Mouse (Mus musculus) kidney, adult 18-20 months (tissue): Measurements from ENCODE around the gene Atxn2l.

Experiments
- DNase-seq: peaks from one replicate; pipeline ENCODE4 v3.0.0; 2021

The Atxn2l gene

GRCm38 (mm10) chr7:126503273-126503878, at the start of gene Atxn2l:
Gene Atxn2l, minus strand, starts transcription at chr7:126503437.
- DNase-seq, result peak; percentile 99

GRCm38 (mm10) chr7:126545631-126546030, 42.4 kb upstream of the Atxn2l start:
- DNase-seq, result no peak

GRCm38 (mm10) chr7:126541661-126542060, 38.4 kb upstream of the Atxn2l start:
- DNase-seq, result no peak

GRCm38 (mm10) chr7:126537820-126538585, 34.8 kb upstream of the Atxn2l start:
- no peak for DNase-seq

- no peak for DNase-seq
Measured at GRCm38 (mm10) chr7:126536466-126536865, 33.2 kb upstream of the Atxn2l start.

GRCm38 (mm10) chr7:126535766-126536165, 32.5 kb upstream of the Atxn2l start:
- DNase-seq, result peak; percentile 29

GRCm38 (mm10) chr7:126533434-126533833, 30.2 kb upstream of the Atxn2l start:
- no peak for DNase-seq

GRCm38 (mm10) chr7:126528166-126528577, 24.9 kb upstream of the Atxn2l start:
- no peak for DNase-seq

- DNase-seq, result no peak
Measured at GRCm38 (mm10) chr7:126523316-126523715, 20.1 kb upstream of the Atxn2l start.

- no peak for DNase-seq
Measured at GRCm38 (mm10) chr7:126519513-126519912, 16.3 kb upstream of the Atxn2l start.

- no peak for DNase-seq
Measured at GRCm38 (mm10) chr7:126518261-126518941, 15.2 kb upstream of the Atxn2l start.

GRCm38 (mm10) chr7:126511287-126511686, 8.1 kb upstream of the Atxn2l start:
- no peak for DNase-seq

- DNase-seq, result no peak
Measured at GRCm38 (mm10) chr7:126507126-126507778, 4.0 kb upstream of the Atxn2l start.

- DNase-seq, result no peak
Measured at GRCm38 (mm10) chr7:126504913-126505312, 1.7 kb upstream of the Atxn2l start.

GRCm38 (mm10) chr7:126502751-126503150, 486 bp downstream of the Atxn2l start:
- DNase-seq, result no peak

- DNase-seq, result peak; percentile 95
Measured at GRCm38 (mm10) chr7:126502023-126502741, 1.1 kb downstream of the Atxn2l start.

- DNase-seq, result no peak
Measured at GRCm38 (mm10) chr7:126501684-126502022, 1.6 kb downstream of the Atxn2l start.

GRCm38 (mm10) chr7:126499416-126499815, 3.8 kb downstream of the Atxn2l start:
- DNase-seq, result no peak

GRCm38 (mm10) chr7:126497966-126498365, 5.3 kb downstream of the Atxn2l start:
- no peak for DNase-seq

- no peak for DNase-seq
Measured at GRCm38 (mm10) chr7:126496475-126496874, 6.8 kb downstream of the Atxn2l start.

- DNase-seq, result no peak
Measured at GRCm38 (mm10) chr7:126494120-126494519, 9.1 kb downstream of the Atxn2l start.

- no peak for DNase-seq
Measured at GRCm38 (mm10) chr7:126491973-126492372, 11.3 kb downstream of the Atxn2l start.

- DNase-seq, result no peak
Measured at GRCm38 (mm10) chr7:126491005-126491404, 12.2 kb downstream of the Atxn2l start.
